Mouse (Mus musculus): Measurements from ENCODE around the gene Gm17174. TPM values are rescaled to one million over a fixed set of nuclear protein-coding genes. Genes with fewer than 3 reads are reported as not detected.
"Not testable (repeated sequence)": the region's sequence is repeated elsewhere in the genome, so short reads cannot be mapped to it uniquely, and the experiment has no call there.

Gm17174 gene
- polyA plus RNA-seq (2012; rRNA removed) (not detected in 2 replicates), polyA plus RNA-seq (2014; fragmentation: Nextera tagmentation; extraction: Ambion mirVana) (not detected in 2 replicates)

- WGBS: 95% methylated on average over 4 of the region's 4 CpGs
- not testable (repeated sequence) for H3K27ac ChIP-seq (replicated peaks; ENCODE audit: low read depth, low read length); H3K4me1 ChIP-seq (ENCODE audit: control insufficient read depth, insufficient read depth, low read length); DNase-seq (ENCODE audit: low spot score); H3K4me2 ChIP-seq (replicated peaks; ENCODE audit: low read depth, low read length, severe bottlenecking); H3K27me3 ChIP-seq (ENCODE audit: control insufficient read depth, insufficient read depth, low read length); H3K9me3 ChIP-seq (ENCODE audit: control insufficient read depth, low read length); ATAC-seq (ENCODE audit: low FRiP score, low read depth); H3K36me3 ChIP-seq (ENCODE audit: control insufficient read depth, insufficient read depth, low read length); H3K4me3 ChIP-seq (replicated peaks; ENCODE audit: low read length); H3K9ac ChIP-seq (ENCODE audit: low read depth, low read length, severe bottlenecking)
These were observed at the start of gene Gm17174 for GRCm38 (mm10) chr14:51592039-51592438. Gene Gm17174, minus strand, starts transcription at chr14:51592139.

DNA sequence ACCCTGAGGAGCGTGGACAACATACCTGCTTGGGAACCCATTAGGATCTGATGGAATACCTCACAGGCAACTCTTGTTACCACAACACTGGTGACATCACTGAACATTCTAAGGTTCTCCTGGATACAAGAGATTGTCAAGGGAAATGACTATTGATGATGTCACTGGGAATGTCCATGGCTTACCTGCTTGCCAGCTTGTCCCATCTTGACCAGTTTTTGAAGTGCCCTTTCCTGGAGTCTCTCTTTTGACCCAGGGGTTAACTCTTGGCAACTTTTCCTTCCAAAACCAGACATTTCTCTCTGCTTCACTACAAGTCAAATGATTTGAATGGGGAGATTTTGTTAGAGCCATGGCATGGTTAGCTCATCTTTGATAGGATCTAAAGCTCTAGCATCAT, 43.6 kb upstream of the Gm17174 start, which contains the start of gene Gm4181:
Gene Gm4181, minus strand, starts transcription at position 101 of the 400 bp plus-strand sequence.
- not testable (repeated sequence) for H3K9ac ChIP-seq (ENCODE audit: low read depth, low read length, severe bottlenecking); H3K4me3 ChIP-seq (replicated peaks; ENCODE audit: low read length); H3K27me3 ChIP-seq (ENCODE audit: control insufficient read depth, insufficient read depth, low read length); H3K36me3 ChIP-seq (ENCODE audit: control insufficient read depth, insufficient read depth, low read length); H3K27ac ChIP-seq (replicated peaks; ENCODE audit: low read depth, low read length); DNase-seq (ENCODE audit: low spot score); ATAC-seq (ENCODE audit: low FRiP score, low read depth); H3K4me1 ChIP-seq (ENCODE audit: control insufficient read depth, insufficient read depth, low read length); H3K4me2 ChIP-seq (replicated peaks; ENCODE audit: low read depth, low read length, severe bottlenecking); H3K9me3 ChIP-seq (ENCODE audit: control insufficient read depth, low read length)
- WGBS: 60% methylated on average over 1 of the region's 1 CpGs

DNA sequence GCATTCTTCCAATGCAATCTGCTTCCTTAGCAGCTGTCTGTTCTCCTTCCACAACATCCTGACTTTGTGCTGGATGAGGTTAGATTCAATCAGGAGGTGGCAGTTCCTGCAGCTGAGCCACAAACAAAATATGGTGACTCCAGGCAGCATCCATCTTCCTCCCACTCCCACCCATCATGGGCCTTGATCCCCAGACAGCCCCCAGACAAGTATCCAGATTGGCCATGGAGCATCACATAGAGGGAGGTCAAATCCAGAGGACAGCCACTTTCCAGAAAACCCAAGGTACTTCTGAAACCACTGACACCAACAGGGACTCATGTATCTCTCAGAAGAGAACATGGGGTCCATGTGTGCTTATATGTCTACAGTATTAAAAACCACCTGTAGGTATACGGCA, 40.5 kb upstream of the Gm17174 start:
- not testable (repeated sequence) for DNase-seq (ENCODE audit: low spot score); H3K27ac ChIP-seq (replicated peaks; ENCODE audit: low read depth, low read length); H3K4me3 ChIP-seq (replicated peaks; ENCODE audit: low read length); H3K36me3 ChIP-seq (ENCODE audit: control insufficient read depth, insufficient read depth, low read length); H3K9me3 ChIP-seq (ENCODE audit: control insufficient read depth, low read length); H3K4me2 ChIP-seq (replicated peaks; ENCODE audit: low read depth, low read length, severe bottlenecking); H3K9ac ChIP-seq (ENCODE audit: low read depth, low read length, severe bottlenecking); ATAC-seq (ENCODE audit: low FRiP score, low read depth); H3K4me1 ChIP-seq (ENCODE audit: control insufficient read depth, insufficient read depth, low read length); H3K27me3 ChIP-seq (ENCODE audit: control insufficient read depth, insufficient read depth, low read length)
- WGBS: 100% methylated on average over 1 of the region's 1 CpGs

- Histone ChIP-seq H3K4me2 (replicated peaks; ENCODE audit: low read depth, low read length, severe bottlenecking) (no peak within 1 kb of the TSS), H3K27me3 (ENCODE audit: control insufficient read depth, insufficient read depth, low read length) (no peaks in the 10 kb centered on the region), H3K9ac (ENCODE audit: low read depth, low read length, severe bottlenecking) (no peak within 1 kb of the TSS), H3K4me1 (ENCODE audit: control insufficient read depth, insufficient read depth, low read length) (no peaks in the 10 kb centered on the region), H3K4me3 (replicated peaks; ENCODE audit: low read length) (no peak within 1 kb of the TSS), H3K9me3 (ENCODE audit: control insufficient read depth, low read length) (no peaks in the 10 kb centered on the region), H3K27ac (replicated peaks; ENCODE audit: low read depth, low read length) (no peak within 1 kb of the TSS), H3K36me3 (ENCODE audit: control insufficient read depth, insufficient read depth, low read length) (no peaks in the 10 kb centered on the region)
- DNase-seq (ENCODE audit: low spot score) (no peak), ATAC-seq (ENCODE audit: low FRiP score, low read depth) (no peak)
- WGBS: 91% methylated on average over 1 of the region's 1 CpGs
- no peak for TF ChIP-seq POLR2A (IDR thresholded peaks at IDR 0.05; ENCODE audit: borderline replicate concordance, extremely low read depth, insufficient read depth, insufficient read length)
These were observed 19.3 kb upstream of the Gm17174 start, which contains the start of gene Gm17078 for GRCm38 (mm10) chr14:51611210-51611609. Gene Gm17078, minus strand, starts transcription at chr14:51611310.

GRCm38 (mm10) chr14:51573963-51574362, 18.0 kb downstream of the Gm17174 start, which contains the start of gene Gm17175:
Gene Gm17175, minus strand, starts transcription at chr14:51574063.
- DNase-seq (ENCODE audit: low spot score); H3K9me3 ChIP-seq (ENCODE audit: control insufficient read depth, low read length); H3K27me3 ChIP-seq (ENCODE audit: control insufficient read depth, insufficient read depth, low read length); H3K9ac ChIP-seq (ENCODE audit: low read depth, low read length, severe bottlenecking); H3K4me1 ChIP-seq (ENCODE audit: control insufficient read depth, insufficient read depth, low read length); H3K36me3 ChIP-seq (ENCODE audit: control insufficient read depth, insufficient read depth, low read length); H3K27ac ChIP-seq (replicated peaks; ENCODE audit: low read depth, low read length); H3K4me2 ChIP-seq (replicated peaks; ENCODE audit: low read depth, low read length, severe bottlenecking); H3K4me3 ChIP-seq (replicated peaks; ENCODE audit: low read length); ATAC-seq (ENCODE audit: low FRiP score, low read depth): not testable (repeated sequence)
- 84% methylated on average over 2 of the region's 2 CpGs for WGBS

DNA sequence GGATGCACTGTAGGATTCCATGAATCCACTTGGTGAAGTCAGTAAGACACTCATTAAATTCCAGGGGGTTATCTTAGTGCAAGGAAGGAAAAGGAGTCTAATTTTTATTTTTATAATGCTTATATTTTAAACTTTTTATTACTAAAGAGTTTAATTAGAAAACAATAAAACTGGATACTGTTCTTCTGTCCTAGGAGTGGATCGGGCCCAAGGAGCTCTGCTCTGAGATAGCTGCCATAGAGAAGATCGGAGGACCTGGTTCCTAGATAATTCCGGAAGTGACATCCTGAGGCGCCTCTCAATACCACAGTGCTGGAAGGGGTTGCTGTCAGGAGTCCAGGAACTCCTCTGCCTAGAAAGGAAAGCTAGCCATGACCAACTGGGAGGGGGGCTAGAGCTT, 39.4 kb downstream of the Gm17174 start, which contains the start of gene Gm5622:
Gene Gm5622, plus strand, starts transcription at position 301 of the 400 bp plus-strand sequence.
- Histone ChIP-seq H3K4me1 (ENCODE audit: control insufficient read depth, insufficient read depth, low read length) (no peaks in the 10 kb centered on the region), H3K9me3 (ENCODE audit: control insufficient read depth, low read length) (no peaks in the 10 kb centered on the region), H3K27ac (replicated peaks; ENCODE audit: low read depth, low read length) (no peak within 1 kb of the TSS), H3K27me3 (ENCODE audit: control insufficient read depth, insufficient read depth, low read length) (no peaks in the 10 kb centered on the region), H3K4me3 (replicated peaks; ENCODE audit: low read length) (no peak within 1 kb of the TSS), H3K9ac (ENCODE audit: low read depth, low read length, severe bottlenecking) (no peak within 1 kb of the TSS), H3K4me2 (replicated peaks; ENCODE audit: low read depth, low read length, severe bottlenecking) (no peak within 1 kb of the TSS), H3K36me3 (ENCODE audit: control insufficient read depth, insufficient read depth, low read length) (no peaks in the 10 kb centered on the region)
- WGBS: 90% methylated on average over 4 of the region's 4 CpGs
- DNase-seq (ENCODE audit: low spot score): no peak
- no peak for ATAC-seq (ENCODE audit: low FRiP score, low read depth)
- TF ChIP-seq POLR2A (IDR thresholded peaks at IDR 0.05; ENCODE audit: borderline replicate concordance, extremely low read depth, insufficient read depth, insufficient read length): no peak

Other genes with a start within 250 kb of the Gm17174 start
- not detected in 2 replicates for gene Gm7247, start 230.4 kb downstream of the Gm17174 start, polyA plus RNA-seq (2012; rRNA removed)
- gene Gm7247, start 230.4 kb downstream of the Gm17174 start, polyA plus RNA-seq (2014; fragmentation: Nextera tagmentation; extraction: Ambion mirVana): not detected in 2 replicates
- gene Vmn2r88, start 181.3 kb downstream of the Gm17174 start, polyA plus RNA-seq (2012; rRNA removed): not detected in 2 replicates
- gene Vmn2r88, start 181.3 kb downstream of the Gm17174 start, polyA plus RNA-seq (2014; fragmentation: Nextera tagmentation; extraction: Ambion mirVana): not detected in 2 replicates
- not detected in 2 replicates for gene Vmn2r89, start 140.3 kb downstream of the Gm17174 start, polyA plus RNA-seq (2012; rRNA removed)
- not detected in 2 replicates for gene Vmn2r89, start 140.3 kb downstream of the Gm17174 start, polyA plus RNA-seq (2014; fragmentation: Nextera tagmentation; extraction: Ambion mirVana)
- not detected in 2 replicates for gene Gm5622, start 39.3 kb downstream of the Gm17174 start, polyA plus RNA-seq (2012; rRNA removed)
- not detected in 2 replicates for gene Gm5622, start 39.3 kb downstream of the Gm17174 start, polyA plus RNA-seq (2014; fragmentation: Nextera tagmentation; extraction: Ambion mirVana)
- not detected in 2 replicates for gene Gm17175, start 18.1 kb downstream of the Gm17174 start, polyA plus RNA-seq (2012; rRNA removed)
- not detected in 2 replicates for gene Gm17175, start 18.1 kb downstream of the Gm17174 start, polyA plus RNA-seq (2014; fragmentation: Nextera tagmentation; extraction: Ambion mirVana)
- gene Gm17078, start 19.2 kb upstream of the Gm17174 start, polyA plus RNA-seq (2012; rRNA removed): not detected in 2 replicates
- not detected in 2 replicates for gene Gm17078, start 19.2 kb upstream of the Gm17174 start, polyA plus RNA-seq (2014; fragmentation: Nextera tagmentation; extraction: Ambion mirVana)
- not detected in 2 replicates for gene Gm4181, start 43.5 kb upstream of the Gm17174 start, polyA plus RNA-seq (2012; rRNA removed)
- not detected in 2 replicates for gene Gm4181, start 43.5 kb upstream of the Gm17174 start, polyA plus RNA-seq (2014; fragmentation: Nextera tagmentation; extraction: Ambion mirVana)
- not detected in 2 replicates for gene Gm17079, start 103.3 kb upstream of the Gm17174 start, polyA plus RNA-seq (2012; rRNA removed)
- gene Gm17079, start 103.3 kb upstream of the Gm17174 start, polyA plus RNA-seq (2014; fragmentation: Nextera tagmentation; extraction: Ambion mirVana): not detected in 2 replicates
- not detected in 2 replicates for gene Gm5800, start 125.0 kb upstream of the Gm17174 start, polyA plus RNA-seq (2012; rRNA removed)
- gene Gm5800, start 125.0 kb upstream of the Gm17174 start, polyA plus RNA-seq (2014; fragmentation: Nextera tagmentation; extraction: Ambion mirVana): not detected in 2 replicates
- gene Ang4, start 181.5 kb upstream of the Gm17174 start, polyA plus RNA-seq (2012; rRNA removed): not detected in 2 replicates
- gene Ang4, start 181.5 kb upstream of the Gm17174 start, polyA plus RNA-seq (2014; fragmentation: Nextera tagmentation; extraction: Ambion mirVana): not detected in 2 replicates
- gene AY358078, start 207.9 kb upstream of the Gm17174 start, polyA plus RNA-seq (2012; rRNA removed): not detected in 2 replicates
- gene AY358078, start 207.9 kb upstream of the Gm17174 start, polyA plus RNA-seq (2014; fragmentation: Nextera tagmentation; extraction: Ambion mirVana): not detected in 2 replicates